Mouse (Mus musculus) kidney, embryonic 16.5 days (tissue): ENCODE measurements around the gene Rnf216. TPM values are rescaled to one million over a fixed set of nuclear protein-coding genes. Genes with fewer than 3 reads are reported as not detected.
A peak's percentile ranks its signal among the peaks of the same experiment; 100 is the strongest.

ENCODE experiments used
- ATAC-seq: fragments of 200-750 bp; cut with Nextera tagmentation; 2 replicates; pipeline ENCODE4 v1.8.0; 2017; ENCODE audit warnings: moderate TSS enrichment; ENCODE audit not compliant: low FRiP score, low TSS enrichment
- H3K27ac ChIP-seq: fragments of 300-500 bp; sonication (generic); 2 replicates; pipeline ENCODE4 v1.5.1; 2014; ENCODE audit warnings: low read length
- H3K27me3 ChIP-seq: fragments of 300-500 bp; sonication (generic); 2 replicates; pipeline ENCODE4 v1.6.1; 2014; ENCODE audit warnings: low read length, control low read depth, mixed read lengths; ENCODE audit not compliant: insufficient read depth
- H3K36me3 ChIP-seq: fragments of 300-500 bp; sonication (generic); 2 replicates; pipeline ENCODE4 v1.6.1; 2014; ENCODE audit warnings: low read length, control low read depth, mixed read lengths; ENCODE audit not compliant: insufficient read depth
- H3K4me1 ChIP-seq: fragments of 300-500 bp; sonication (generic); 2 replicates; pipeline ENCODE4 v1.6.1; 2014; ENCODE audit warnings: low read length, control low read depth, mixed read lengths; ENCODE audit not compliant: insufficient read depth
- H3K4me2 ChIP-seq: fragments of 300-500 bp; sonication (generic); replicated peaks from 2 replicates; pipeline ENCODE4 v1.6.1; 2014; ENCODE audit warnings: low read depth, low read length
- H3K4me3 ChIP-seq: fragments of 300-500 bp; sonication (generic); 2 replicates; pipeline ENCODE4 v1.5.1; 2014; ENCODE audit warnings: mild to moderate bottlenecking, low read length
- H3K9ac ChIP-seq: fragments of 300-500 bp; sonication (generic); replicated peaks from 2 replicates; pipeline ENCODE4 v1.6.1; 2014; ENCODE audit warnings: low read length
- H3K9me3 ChIP-seq: fragments of 300-500 bp; sonication (generic); 2 replicates; pipeline ENCODE4 v1.6.1; 2016; ENCODE audit warnings: low read length, control low read depth
- WGBS: fragments of 180-500 bp; shearing (Covaris S2); extraction: QIAGEN DNeasy Blood & Tissue Kit; methylation state at CpG from one replicate; pipeline ENCODE4 v1.1.7; 2014; 5-methylcytosine and 5-hydroxymethylcytosine counted together
- polyA plus RNA-seq: library from polyadenylated mRNA; unstranded; fragments of >200 nt; fragmentation: Nextera tagmentation; extraction: Ambion mirVana; gene quantifications from 2 replicates; pipeline ENCODE4 v1.2.1, GENCODE M21; 2015

Rnf216 gene
- polyA plus RNA-seq, 1 experiment from 2014 or later: 39.4 TPM

DNA sequence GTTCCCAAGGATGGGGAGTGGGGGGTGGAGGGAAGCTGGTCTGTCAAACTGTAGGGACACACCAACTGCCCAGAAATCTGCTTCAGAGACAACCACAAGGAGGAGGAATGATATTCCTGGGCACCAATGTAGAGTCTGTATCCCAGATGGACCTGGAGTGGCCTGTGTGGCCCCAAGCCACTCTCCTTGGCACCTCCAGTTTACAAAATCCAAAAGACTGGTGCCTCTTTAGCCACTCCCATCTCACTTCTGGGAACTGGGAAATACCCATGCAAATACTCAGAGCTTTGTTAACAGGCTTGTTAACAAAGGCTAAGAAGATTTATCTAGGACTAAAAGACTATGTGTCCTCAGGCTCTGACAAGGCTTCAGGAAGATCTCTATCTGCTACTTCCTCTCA is 54.1 kb downstream of the Rnf216 start:
- Histone ChIP-seq H3K36me3 (peaks cover 37% of the 10 kb centered on the region), H3K27me3 (no peaks in the 10 kb centered on the region), H3K4me2 (no peak overlapping the region), H3K9ac (no peak overlapping the region), H3K9me3 (no peaks in the 10 kb centered on the region), H3K27ac (no peak overlapping the region), H3K4me1 (peaks cover 6% of the 10 kb centered on the region; the same call in 1 of the 2 replicates), H3K4me3 (no peak overlapping the region)
- ATAC-seq: no peak

- no peaks in the 10 kb centered on the region for H3K27me3 ChIP-seq
- no peak overlapping the region for H3K9ac ChIP-seq
- no peak overlapping the region; the same call in 1 of the 2 replicates for H3K27ac ChIP-seq
- H3K4me1 ChIP-seq: peaks cover 6% of the 10 kb centered on the region; the same call in 1 of the 2 replicates
- no peak overlapping the region for H3K4me2 ChIP-seq
- no peaks in the 10 kb centered on the region for H3K9me3 ChIP-seq
- H3K36me3 ChIP-seq: peaks cover 37% of the 10 kb centered on the region; the same call in 1 of the 2 replicates
- no peak for ATAC-seq
- no peak overlapping the region for H3K4me3 ChIP-seq
- WGBS: 72% methylated on average over 2 of the region's 2 CpGs
Measured at GRCm38 (mm10) chr5:143058208-143058607, 54.6 kb downstream of the Rnf216 start.

DNA sequence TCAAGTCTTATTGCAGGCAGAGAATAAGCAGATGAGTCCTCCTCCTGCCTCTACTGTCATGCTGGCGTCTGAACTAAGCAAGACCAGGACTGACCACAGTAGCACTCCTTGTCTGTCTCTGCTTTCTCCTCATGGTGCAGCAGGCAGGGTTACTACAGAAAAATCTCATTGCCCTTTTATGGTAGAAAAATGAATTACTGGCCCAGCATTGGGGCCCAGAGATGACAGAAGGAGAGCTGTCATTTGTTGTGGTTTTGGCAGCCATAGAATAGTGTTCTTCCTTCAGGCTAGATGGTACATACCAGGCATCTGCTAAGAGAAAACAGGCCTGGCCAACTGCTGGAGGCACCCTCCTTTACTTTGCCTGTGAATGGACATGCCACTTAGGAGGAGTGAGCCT is 55.0 kb downstream of the Rnf216 start:
- no peak overlapping the region for H3K9ac ChIP-seq
- peaks cover 32% of the 10 kb centered on the region; the same call in 1 of the 2 replicates for H3K36me3 ChIP-seq
- ATAC-seq: no peak
- 71% methylated on average over 1 of the region's 1 CpGs for WGBS
- H3K27me3 ChIP-seq: no peaks in the 10 kb centered on the region
- H3K9me3 ChIP-seq: no peaks in the 10 kb centered on the region
- H3K27ac ChIP-seq: peak overlapping the region; percentile 50; the same call in 1 of the 2 replicates
- H3K4me2 ChIP-seq: no peak overlapping the region
- peaks cover 6% of the 10 kb centered on the region; the same call in 1 of the 2 replicates for H3K4me1 ChIP-seq
- no peak overlapping the region for H3K4me3 ChIP-seq

GRCm38 (mm10) chr5:143056191-143056880 is 56.5 kb downstream of the Rnf216 start:
- no peak overlapping the region for H3K4me2 ChIP-seq
- H3K36me3 ChIP-seq: peaks cover 25% of the 10 kb centered on the region
- H3K27me3 ChIP-seq: no peaks in the 10 kb centered on the region
- no peaks in the 10 kb centered on the region for H3K9me3 ChIP-seq
- no peak for ATAC-seq
- H3K9ac ChIP-seq: no peak overlapping the region
- peak overlapping the region; percentile 70 for H3K27ac ChIP-seq
- no peak overlapping the region for H3K4me3 ChIP-seq
- WGBS: 64% methylated on average over 4 of the region's 4 CpGs
- H3K4me1 ChIP-seq: peaks cover 6% of the 10 kb centered on the region; the same call in 1 of the 2 replicates

- Histone ChIP-seq H3K4me2 (no peak overlapping the region), H3K9ac (no peak overlapping the region), H3K36me3 (peaks cover 24% of the 10 kb centered on the region), H3K27ac (peak overlapping the region; percentile 70), H3K4me3 (no peak overlapping the region), H3K27me3 (no peaks in the 10 kb centered on the region), H3K4me1 (peaks cover 7% of the 10 kb centered on the region; the same call in 1 of the 2 replicates), H3K9me3 (no peaks in the 10 kb centered on the region)
- no peak for ATAC-seq
- 21% methylated on average over 3 of the region's 3 CpGs for whole genome bisulfite sequencing
Measured at GRCm38 (mm10) chr5:143055501-143056125, 57.2 kb downstream of the Rnf216 start.

GRCm38 (mm10) chr5:143054703-143055102 is 58.1 kb downstream of the Rnf216 start:
- no peaks in the 10 kb centered on the region for H3K9me3 ChIP-seq
- no peak overlapping the region for H3K27ac ChIP-seq
- no peak overlapping the region for H3K9ac ChIP-seq
- WGBS: 76% methylated on average over 2 of the region's 2 CpGs
- peaks cover 12% of the 10 kb centered on the region; the same call in 1 of the 2 replicates for H3K4me1 ChIP-seq
- no peak overlapping the region for H3K4me2 ChIP-seq
- peaks cover 21% of the 10 kb centered on the region for H3K36me3 ChIP-seq
- no peak for ATAC-seq
- H3K27me3 ChIP-seq: no peaks in the 10 kb centered on the region
- H3K4me3 ChIP-seq: no peak overlapping the region

- H3K36me3 ChIP-seq: peaks cover 15% of the 10 kb centered on the region
- no peak for ATAC-seq
- WGBS: 72% methylated on average over 5 of the region's 5 CpGs
- H3K4me1 ChIP-seq: peaks cover 18% of the 10 kb centered on the region; the same call in 1 of the 2 replicates
- no peak overlapping the region for H3K4me2 ChIP-seq
- no peaks in the 10 kb centered on the region for H3K9me3 ChIP-seq
- H3K4me3 ChIP-seq: no peak overlapping the region
- H3K27ac ChIP-seq: peak overlapping the region; percentile 65
- H3K27me3 ChIP-seq: no peaks in the 10 kb centered on the region
- H3K9ac ChIP-seq: no peak overlapping the region
Measured at GRCm38 (mm10) chr5:143053132-143053972, 59.4 kb downstream of the Rnf216 start.

GRCm38 (mm10) chr5:143052677-143053076 is 60.1 kb downstream of the Rnf216 start:
- no peak for ATAC-seq
- Histone ChIP-seq H3K27me3 (no peaks in the 10 kb centered on the region), H3K36me3 (peaks cover 15% of the 10 kb centered on the region), H3K9ac (no peak overlapping the region), H3K9me3 (no peaks in the 10 kb centered on the region), H3K27ac (no peak overlapping the region), H3K4me3 (no peak overlapping the region), H3K4me1 (peaks cover 18% of the 10 kb centered on the region; the same call in 1 of the 2 replicates), H3K4me2 (no peak overlapping the region)
- WGBS: 93% methylated on average over 2 of the region's 2 CpGs

GRCm38 (mm10) chr5:143051851-143052250 is 60.9 kb downstream of the Rnf216 start:
- ATAC-seq: no peak
- Histone ChIP-seq H3K27ac (no peak overlapping the region), H3K4me3 (no peak overlapping the region), H3K9me3 (no peaks in the 10 kb centered on the region), H3K4me2 (no peak overlapping the region), H3K4me1 (peaks cover 18% of the 10 kb centered on the region; the same call in 1 of the 2 replicates), H3K9ac (no peak overlapping the region), H3K36me3 (peaks cover 12% of the 10 kb centered on the region), H3K27me3 (no peaks in the 10 kb centered on the region)
- 87% methylated on average over 6 of the region's 6 CpGs for WGBS
